Mouse (Mus musculus): ENCODE data around the gene Sox5. TPM values are rescaled to one million over a fixed set of nuclear protein-coding genes. Genes with fewer than 3 reads are reported as not detected.

The Sox5 gene
- total and polyA plus RNA-seq, 3 experiments = 0.08 to 0.47 (median 0.46) TPM

- H3K36me3 ChIP-seq (replicated peaks in 1 of 2; ENCODE audit: control insufficient read depth in 1 of 2, insufficient read depth in 1 of 2, low read length in 1 of 2) = no peaks in the 10 kb centered on the region
- no peaks in the 10 kb centered on the region for H3K79me2 ChIP-seq (replicated peaks; ENCODE audit: control insufficient read depth, extremely low read depth, insufficient read depth, poor library complexity, severe bottlenecking)
- no peak for DNase-seq (ENCODE audit: extremely low read depth)
- no peaks in the 10 kb centered on the region for H3K4me1 ChIP-seq (ENCODE audit: control insufficient read depth in 1 of 2, insufficient read depth in 2 of 2)
- no peak overlapping the region for H3K4me3 ChIP-seq (replicated peaks in 1 of 3; ENCODE audit: low read depth in 2 of 3, low read length in 2 of 3, poor library complexity in 1 of 3)
- no peaks in the 10 kb centered on the region for H3K27me3 ChIP-seq (replicated peaks)
- H3K27ac ChIP-seq (ENCODE audit: insufficient read depth, low read depth) = no peak overlapping the region
- no peak for TF ChIP-seq PAX5 (IDR thresholded peaks at IDR 0.05; ENCODE audit: low read length)
- no peak for TF ChIP-seq MEF2A (IDR thresholded peaks at IDR 0.05; ENCODE audit: borderline replicate concordance, low read depth, low read length)
- no peak for TF ChIP-seq RAD21 (IDR thresholded peaks at IDR 0.05; ENCODE audit: low read depth, low read length)
- no peak for TF ChIP-seq POLR2AphosphoS2 (IDR thresholded peaks at IDR 0.05; ENCODE audit: low read depth, low read length)
- TF ChIP-seq KAT2A (IDR thresholded peaks at IDR 0.05; ENCODE audit: insufficient replicate concordance, low read length) = no peak
- no peak for TF ChIP-seq RCOR1 (conservative IDR thresholded peaks at IDR 0.05; ENCODE audit: low read depth, low read length)
- no peak for TF ChIP-seq HCFC1 (IDR thresholded peaks at IDR 0.05; ENCODE audit: low read depth, low read length)
- no peak for TF ChIP-seq POLR2A (IDR thresholded peaks at IDR 0.05; ENCODE audit: low read depth, low read length)
- no peak for TF ChIP-seq MAX (IDR thresholded peaks at IDR 0.05; ENCODE audit: low read length)
- TF ChIP-seq NELFE (IDR thresholded peaks at IDR 0.05; ENCODE audit: low read depth, low read length) = no peak
- TF ChIP-seq CTCF (conservative IDR thresholded peaks at IDR 0.05 in 1 of 2, IDR thresholded peaks at IDR 0.05 in 1 of 2; ENCODE audit: low read depth in 2 of 2, low read length in 2 of 2) = no peak
- no peak for TF ChIP-seq ZNF384 (IDR thresholded peaks at IDR 0.05; ENCODE audit: low read depth, low read length)
- no peak for TF ChIP-seq ZKSCAN1 (IDR thresholded peaks at IDR 0.05; ENCODE audit: borderline replicate concordance, low read depth, low read length)
- TF ChIP-seq E2F4 (IDR thresholded peaks at IDR 0.05; ENCODE audit: insufficient replicate concordance, low read depth, low read length) = no peak
- TF ChIP-seq MXI1 (IDR thresholded peaks at IDR 0.05; ENCODE audit: low read depth, low read length) = no peak
- TF ChIP-seq CHD2 (IDR thresholded peaks at IDR 0.05; ENCODE audit: low read length) = no peak
- TF ChIP-seq MAZ (IDR thresholded peaks at IDR 0.05; ENCODE audit: low read depth, low read length) = no peak
- TF ChIP-seq GABPA (IDR thresholded peaks at IDR 0.05; ENCODE audit: insufficient replicate concordance, low read depth, low read length) = no peak
- no peak for TF ChIP-seq MYC (IDR thresholded peaks at IDR 0.05; ENCODE audit: low read depth, low read length)
- peaks cover 2% of the 10 kb centered on the region for H3K9me3 ChIP-seq (replicated peaks; ENCODE audit: low read length)
- no peak overlapping the region for H3K4me2 ChIP-seq (ENCODE audit: insufficient read depth, low read depth, poor library complexity, severe bottlenecking)
- dilution Hi-C loops (cut with MboI; ENCODE audit: extremely low pct_ligation_motif_present, extremely low pct_unique_long_range_greater_than_20kb, low sequenced_read_pairs) = no loop called here
- in situ Hi-C loops (cut with MboI; ENCODE audit: low pct_ligation_motif_present, low pct_unique_long_range_greater_than_20kb, low sequenced_read_pairs) = no loop called here
- no peak overlapping the region for H3K9ac ChIP-seq (ENCODE audit: insufficient read depth, low read depth)
These were observed 135.4 kb downstream of the Sox5 start for GRCm38 (mm10) chr6:144646331-144646730.

GRCm38 (mm10) chr6:144645796-144646195 is 136.0 kb downstream of the Sox5 start:
- Histone ChIP-seq H3K9me3 (replicated peaks; ENCODE audit: low read length) (peaks cover 2% of the 10 kb centered on the region), H3K27me3 (replicated peaks) (no peaks in the 10 kb centered on the region), H3K27ac (ENCODE audit: insufficient read depth, low read depth) (no peak overlapping the region), H3K79me2 (replicated peaks; ENCODE audit: control insufficient read depth, extremely low read depth, insufficient read depth, poor library complexity, severe bottlenecking) (no peaks in the 10 kb centered on the region), H3K4me2 (ENCODE audit: insufficient read depth, low read depth, poor library complexity, severe bottlenecking) (no peak overlapping the region), H3K4me1 (ENCODE audit: control insufficient read depth in 1 of 2, insufficient read depth in 2 of 2) (no peaks in the 10 kb centered on the region), H3K4me3 (replicated peaks in 1 of 3; ENCODE audit: low read depth in 2 of 3, low read length in 2 of 3, poor library complexity in 1 of 3) (no peak overlapping the region), H3K36me3 (replicated peaks in 1 of 2; ENCODE audit: control insufficient read depth in 1 of 2, insufficient read depth in 1 of 2, low read length in 1 of 2) (no peaks in the 10 kb centered on the region), H3K9ac (ENCODE audit: insufficient read depth, low read depth) (no peak overlapping the region)
- in situ Hi-C loops (cut with MboI; ENCODE audit: low pct_ligation_motif_present, low pct_unique_long_range_greater_than_20kb, low sequenced_read_pairs) (no loop called here), dilution Hi-C loops (cut with MboI; ENCODE audit: extremely low pct_ligation_motif_present, extremely low pct_unique_long_range_greater_than_20kb, low sequenced_read_pairs) (no loop called here)
- TF ChIP-seq MAX (IDR thresholded peaks at IDR 0.05; ENCODE audit: low read length) = no peak
- DNase-seq (ENCODE audit: extremely low read depth) = no peak

All from CH12.LX (cell line).